Mouse (Mus musculus): ENCODE data around the gene Pnpla6.
"Not testable (repeated sequence)": the region's sequence is repeated elsewhere in the genome, so short reads cannot be mapped to it uniquely, and the experiment has no call there.

- not testable (repeated sequence) for TF ChIP-seq CTCF (IDR thresholded peaks at IDR 0.05; ENCODE audit: extremely low read depth, insufficient read length, insufficient replicate concordance, low read depth, low read length); POLR2A (IDR thresholded peaks at IDR 0.05; ENCODE audit: low read depth, low read length)
Observed at GRCm38 (mm10) chr8:3581961-3582360, 66.8 kb downstream of the Pnpla6 start.
